Mouse (Mus musculus) WW6 (cell line): Measurements from ENCODE around the gene Pex16.

Source experiments
- DNase-seq: peaks from one replicate; pipeline ENCODE4 v3.0.0-alpha.2; 2013; ENCODE audit warnings: low read depth, low spot score

Gene Pex16

DNA sequence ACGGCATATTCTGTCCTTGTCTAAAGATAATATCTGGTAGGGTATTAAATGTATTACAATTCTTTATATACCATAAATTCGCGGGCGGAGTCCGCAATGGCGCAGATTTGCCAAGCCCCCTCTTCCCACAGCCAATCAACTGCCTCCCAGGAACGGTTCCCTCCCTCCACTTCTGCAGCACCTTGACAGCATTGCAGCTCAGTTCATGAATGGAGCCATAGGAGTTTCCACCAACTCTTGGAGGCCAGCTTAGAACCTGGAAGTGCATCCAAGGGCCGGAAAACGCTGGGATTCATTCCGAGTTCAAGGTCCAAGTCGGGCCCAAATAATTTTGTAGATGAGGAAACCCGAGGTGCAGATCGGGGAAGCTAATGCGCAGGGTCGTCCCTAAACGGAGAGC lies at the start of gene Pex16, which contains the start of gene Large2:
Gene Pex16, plus strand, starts transcription at position 163 of the 400 bp plus-strand sequence.
Gene Large2, minus strand, starts transcription at position 356 of the 400 bp plus-strand sequence.
- no peak for DNase-seq

DNA sequence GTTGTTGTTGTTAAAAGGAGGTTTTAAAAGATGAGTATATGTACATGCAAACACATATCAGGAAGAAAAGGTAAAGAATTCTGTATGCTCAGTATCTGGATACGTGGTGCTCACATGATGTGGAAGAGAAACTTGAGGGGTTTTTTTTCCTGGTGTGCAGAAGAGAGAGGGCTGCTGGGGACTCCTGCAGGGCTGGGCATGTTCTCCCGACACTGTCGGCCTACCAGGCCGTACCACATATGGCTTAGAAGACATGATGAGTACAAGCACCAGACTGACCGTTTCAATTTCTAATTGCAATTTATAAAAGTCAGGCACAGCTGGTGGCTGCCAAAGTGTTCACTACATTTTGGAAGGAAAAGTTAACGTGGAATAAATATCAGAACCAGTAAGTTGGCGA lies 48.8 kb upstream of the Pex16 start:
- DNase-seq = no peak

GRCm38 (mm10) chr2:92326221-92326620 lies 48.3 kb upstream of the Pex16 start:
- no peak for DNase-seq

- no peak for DNase-seq
These were observed 46.9 kb upstream of the Pex16 start for GRCm38 (mm10) chr2:92327601-92328000.

DNA sequence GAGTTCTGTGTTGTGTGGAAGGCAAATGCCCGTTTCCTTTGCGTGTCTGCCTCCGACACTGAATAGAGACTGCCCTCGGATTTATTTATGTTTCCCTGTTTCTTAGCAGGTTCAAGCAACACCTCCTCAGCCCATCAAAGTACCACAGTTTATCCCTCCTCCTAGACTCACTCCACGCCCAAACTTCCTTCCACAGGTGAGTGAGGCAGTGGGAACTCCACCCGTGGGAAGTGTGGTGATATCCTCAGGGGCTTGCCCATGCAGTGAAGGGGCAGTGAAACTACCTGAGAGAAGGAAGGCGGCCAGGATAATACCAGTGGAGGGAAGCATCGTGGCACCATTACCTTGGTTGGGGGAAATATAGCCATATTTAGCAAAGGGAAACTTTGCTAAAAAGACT lies 46.3 kb upstream of the Pex16 start:
- no peak for DNase-seq

GRCm38 (mm10) chr2:92330840-92331239 lies 43.6 kb upstream of the Pex16 start:
- DNase-seq = no peak

GRCm38 (mm10) chr2:92331410-92331809 lies 43.1 kb upstream of the Pex16 start:
- DNase-seq = no peak

DNA sequence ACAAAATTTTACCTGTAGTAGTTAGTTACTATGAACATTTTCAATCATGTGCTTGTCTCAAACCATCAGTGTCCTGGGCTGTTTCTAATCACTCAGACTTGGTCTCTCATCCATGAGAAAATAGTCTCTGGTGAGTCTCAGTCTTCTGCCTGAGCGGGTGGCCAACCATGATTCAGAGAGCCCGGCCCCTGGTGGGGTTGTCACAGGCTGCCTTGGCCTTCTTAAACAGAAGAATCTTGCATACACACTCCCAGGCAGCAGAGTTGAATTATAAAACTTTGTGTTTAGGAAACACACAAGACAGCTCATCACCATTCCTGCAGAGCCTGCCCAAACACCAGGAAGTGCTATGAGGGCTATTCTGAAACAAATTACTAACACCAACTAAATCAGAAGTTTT lies 42.6 kb upstream of the Pex16 start:
- no peak for DNase-seq

DNA sequence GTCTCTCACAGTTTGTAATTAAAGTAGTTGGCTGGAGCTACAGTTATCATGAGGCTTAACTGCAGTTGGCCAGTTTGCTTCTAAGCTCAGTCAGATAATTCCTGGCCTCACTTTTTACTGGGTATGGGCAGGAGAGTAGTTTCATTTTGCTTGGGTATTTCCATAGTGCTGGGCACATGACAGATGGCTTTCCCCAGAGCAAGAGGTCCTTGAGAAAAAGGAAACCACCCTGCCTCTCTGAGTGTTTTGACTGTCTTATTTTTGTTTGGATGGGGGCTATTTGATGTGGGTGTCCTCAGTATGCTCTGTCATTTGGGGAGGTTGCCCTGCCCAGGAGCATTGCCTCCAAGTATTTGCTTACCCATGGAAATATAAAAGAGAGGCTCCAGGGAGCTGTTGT lies 32.1 kb upstream of the Pex16 start:
- no peak for DNase-seq

GRCm38 (mm10) chr2:92347191-92347590 lies 27.3 kb upstream of the Pex16 start:
- DNase-seq = no peak

DNA sequence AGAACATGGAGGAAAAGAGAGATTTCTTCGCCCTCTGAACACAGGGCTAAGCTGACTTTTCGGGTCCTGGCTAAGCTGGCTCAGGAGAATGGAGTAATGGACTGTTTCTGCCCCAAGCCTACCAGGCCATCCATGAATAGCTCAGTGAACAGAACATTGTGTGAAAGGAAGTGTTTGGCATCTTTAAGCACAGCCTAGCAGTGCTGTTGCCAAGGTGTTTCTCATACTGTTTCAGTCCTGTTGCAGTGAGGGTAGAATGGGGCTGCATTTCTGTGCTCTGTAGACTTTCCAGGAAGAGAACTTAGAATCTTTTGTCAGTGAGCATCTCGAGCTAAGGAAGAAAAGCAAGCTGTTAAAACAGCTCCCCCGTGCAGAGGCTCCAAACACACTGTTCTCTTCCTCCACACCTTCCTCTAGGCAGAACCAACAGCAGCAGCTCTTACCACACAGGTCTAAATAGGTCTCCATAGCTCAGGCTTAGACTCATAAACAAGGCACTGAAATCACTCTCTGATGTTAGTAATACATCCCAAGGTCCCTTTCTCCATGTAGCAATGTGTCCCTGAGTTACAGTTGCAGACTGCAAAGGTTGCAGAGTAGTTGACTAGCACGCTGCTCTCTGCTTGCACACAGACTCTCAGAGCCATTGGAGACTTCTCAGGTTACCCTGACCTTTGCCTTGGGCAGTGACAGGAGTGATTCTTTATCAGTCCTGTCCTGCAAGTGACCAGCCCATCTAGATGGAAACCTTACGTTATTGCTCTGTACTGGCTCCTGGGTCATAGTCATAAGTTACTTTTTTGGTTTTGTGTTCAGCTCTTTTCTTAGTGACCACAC lies 24.7 kb upstream of the Pex16 start:
- DNase-seq = no peak

GRCm38 (mm10) chr2:92350686-92351085 lies 23.8 kb upstream of the Pex16 start:
- no peak for DNase-seq

GRCm38 (mm10) chr2:92353402-92353801 lies 21.1 kb upstream of the Pex16 start:
- DNase-seq = no peak

DNA sequence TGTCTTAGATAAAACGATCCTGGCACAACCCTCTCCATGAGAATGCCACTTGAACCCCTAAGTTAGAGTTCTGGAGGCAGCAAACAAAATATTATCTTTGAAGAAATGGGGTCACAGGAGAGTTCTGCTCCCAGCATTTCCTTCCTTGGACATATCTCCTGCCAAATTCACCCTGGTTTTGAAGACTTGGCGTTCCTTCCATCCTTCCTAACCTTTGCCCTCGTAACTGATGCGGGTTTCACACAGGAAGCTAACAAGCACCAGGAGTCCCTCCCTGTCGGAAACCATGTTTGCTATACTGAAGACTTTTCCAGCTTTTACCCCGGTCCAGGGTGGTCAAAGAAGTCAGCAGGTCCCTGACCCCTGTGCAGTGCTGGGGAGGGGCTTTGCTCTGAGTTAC lies 20.3 kb upstream of the Pex16 start:
- DNase-seq = no peak

DNA sequence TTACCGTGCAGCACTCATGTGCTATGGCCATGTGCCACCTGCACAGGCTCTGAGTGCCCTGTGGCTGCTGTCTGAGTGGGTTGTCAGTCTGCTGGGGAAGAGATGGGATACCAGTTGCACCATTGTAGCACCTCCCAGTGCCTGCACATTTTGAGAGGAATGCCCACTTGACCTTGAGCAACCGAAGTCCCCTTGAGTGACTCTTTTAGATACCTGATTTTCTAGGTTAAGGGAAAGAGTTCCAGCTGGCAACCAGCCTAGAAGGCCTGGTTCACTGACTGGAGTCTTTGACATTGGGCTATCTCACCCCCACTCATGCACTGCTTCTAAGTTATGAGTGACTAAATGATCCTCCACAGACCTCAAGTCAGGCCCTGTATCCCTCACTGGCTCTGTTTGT lies 15.2 kb upstream of the Pex16 start:
- DNase-seq = no peak

DNA sequence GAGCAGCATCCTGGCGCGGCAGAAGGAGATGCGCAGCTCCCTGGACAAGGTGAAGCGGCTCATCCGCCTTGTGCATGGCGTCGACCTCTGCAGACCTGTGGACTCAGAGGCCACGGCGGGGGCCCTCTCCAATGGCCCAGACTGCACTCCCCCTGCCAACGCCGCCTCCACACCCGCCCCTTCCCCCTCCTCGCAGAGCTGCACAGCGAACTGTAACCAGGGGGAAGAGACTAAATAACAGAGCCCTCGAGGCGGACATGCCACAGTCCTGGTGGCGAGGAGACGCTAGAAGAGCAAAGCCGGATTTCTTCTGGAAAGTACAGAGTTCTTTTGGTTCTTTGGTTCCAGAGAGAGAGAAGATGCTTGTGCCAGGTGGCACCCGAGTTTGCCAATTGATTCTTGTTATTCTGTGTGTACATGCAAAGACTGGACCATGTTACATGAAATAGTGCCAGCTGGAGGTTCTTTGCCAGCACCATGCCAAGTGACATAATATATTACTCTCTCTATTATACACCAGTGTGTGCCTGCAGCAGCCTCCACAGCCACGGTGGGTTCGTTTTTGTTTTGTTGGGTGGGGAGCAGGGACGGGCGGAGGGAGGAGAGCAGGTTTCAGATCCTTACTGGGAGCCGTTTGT lies 14.2 kb upstream of the Pex16 start:
- DNase-seq = no peak

- no peak for DNase-seq
These were observed 13.6 kb upstream of the Pex16 start for GRCm38 (mm10) chr2:92360893-92361292.

DNA sequence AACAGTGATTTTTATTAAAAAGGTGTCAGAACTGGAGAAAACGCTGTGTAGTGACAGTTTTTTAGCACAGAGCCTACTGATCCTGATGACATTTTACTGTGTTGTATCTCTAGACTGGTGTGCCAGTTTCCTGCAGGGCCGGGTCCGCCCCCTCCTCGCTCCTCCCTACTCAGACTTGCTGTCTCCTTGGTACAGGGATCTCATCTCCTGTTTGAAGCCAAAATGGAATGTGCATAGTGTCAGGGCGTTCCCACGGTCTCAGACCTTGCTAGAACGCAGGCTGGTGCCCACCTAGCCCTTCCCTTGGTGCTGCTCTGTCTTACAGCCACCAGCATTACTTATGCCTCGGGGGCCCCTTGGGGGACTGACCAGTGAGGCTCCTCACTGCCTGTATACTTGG lies 12.7 kb upstream of the Pex16 start:
- DNase-seq = no peak

- no peak for DNase-seq
These were observed 11.8 kb upstream of the Pex16 start for GRCm38 (mm10) chr2:92362571-92363228.

DNA sequence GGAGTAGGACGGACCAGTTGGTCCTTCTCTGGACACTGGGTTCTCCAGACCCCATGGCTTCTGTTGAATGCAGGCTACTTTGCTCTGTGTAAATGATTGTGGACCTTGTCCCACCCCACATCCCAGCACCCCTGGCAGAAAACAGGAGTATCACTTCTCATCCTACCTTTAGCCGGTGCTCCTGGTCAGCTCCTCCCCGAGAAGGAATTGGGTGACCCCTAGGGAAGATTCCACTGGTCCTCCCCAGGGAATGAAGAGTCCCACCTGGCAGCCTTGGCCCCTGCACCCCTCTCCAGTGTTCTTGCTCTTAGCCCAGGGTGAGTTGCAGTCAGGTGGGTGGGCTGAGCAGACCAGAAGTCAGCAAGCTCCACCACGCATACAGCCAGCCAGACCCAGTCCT lies 10.4 kb upstream of the Pex16 start:
- DNase-seq = no peak

- no peak for DNase-seq
These were observed 8.9 kb upstream of the Pex16 start for GRCm38 (mm10) chr2:92365568-92365967.

DNA sequence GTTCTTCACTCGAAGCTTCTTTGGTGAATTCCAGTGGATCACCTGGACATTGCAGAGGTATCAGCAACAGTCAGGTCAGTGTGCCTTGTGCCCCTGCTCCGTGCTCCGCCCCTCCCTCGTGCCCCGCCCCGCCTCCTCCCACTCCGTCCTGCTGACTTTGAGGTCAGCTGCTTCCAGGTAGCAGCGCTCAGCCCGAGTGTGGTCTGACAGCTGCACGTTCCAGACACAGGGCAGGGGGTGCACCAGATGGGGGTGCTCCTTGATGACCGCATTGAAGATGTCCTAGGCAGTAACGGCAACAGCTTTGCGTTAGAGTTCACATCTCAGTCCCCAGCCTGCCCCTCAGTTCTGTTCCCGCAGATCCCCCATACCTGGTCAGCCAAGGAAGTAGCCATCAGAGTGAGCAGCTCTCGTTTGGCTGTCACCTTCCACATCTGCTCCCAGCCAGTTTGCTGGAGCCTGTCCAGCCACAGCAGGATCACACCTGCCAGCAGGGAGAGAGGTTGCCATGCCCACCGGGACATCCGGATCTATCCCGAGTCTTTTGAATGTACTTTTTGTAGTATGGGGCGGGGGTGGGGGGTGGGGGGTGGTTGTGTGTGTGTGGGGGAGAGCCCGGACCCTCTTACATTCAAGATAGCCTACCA lies 7.0 kb upstream of the Pex16 start:
- DNase-seq = no peak
